Mouse (Mus musculus) urinary bladder, postnatal 36 days (tissue): ENCODE results near the gene Dab1.

Source experiments
- DNase-seq, 2 experiments: peaks; one replicate each; pipeline ENCODE4 v3.0.0; 2022; ENCODE audit warnings: low spot score in 2 of 2, mixed read lengths in 1 of 2

The Dab1 gene

GRCm38 (mm10) chr4:103619321-103619945 lies at the start of gene Dab1:
Dab1 (plus strand) TSS chr4:103619359.
- no peak for DNase-seq

GRCm38 (mm10) chr4:103571721-103572352 lies 47.3 kb upstream of the Dab1 start:
- peak in 1 of 2 experiments; percentile 1 for DNase-seq

- no peak for DNase-seq
These were observed 43.6 kb upstream of the Dab1 start for GRCm38 (mm10) chr4:103575556-103575955.

GRCm38 (mm10) chr4:103576305-103576704 lies 42.9 kb upstream of the Dab1 start:
- DNase-seq, result no peak

- no peak for DNase-seq
These were observed 41.9 kb upstream of the Dab1 start for GRCm38 (mm10) chr4:103577111-103577815.

GRCm38 (mm10) chr4:103577821-103578220 lies 41.3 kb upstream of the Dab1 start:
- DNase-seq, result no peak

- DNase-seq, result no peak
These were observed 39.1 kb upstream of the Dab1 start for GRCm38 (mm10) chr4:103580021-103580420.

- DNase-seq, result no peak
These were observed 4.1 kb upstream of the Dab1 start for GRCm38 (mm10) chr4:103615011-103615410.

- no peak for DNase-seq
These were observed 800 bp downstream of the Dab1 start for GRCm38 (mm10) chr4:103619946-103620371.

GRCm38 (mm10) chr4:103620590-103621155 lies 1.5 kb downstream of the Dab1 start:
- no peak for DNase-seq

GRCm38 (mm10) chr4:103621586-103621985 lies 2.4 kb downstream of the Dab1 start:
- no peak for DNase-seq

GRCm38 (mm10) chr4:103630177-103630576 lies 11.0 kb downstream of the Dab1 start:
- no peak for DNase-seq

GRCm38 (mm10) chr4:103636168-103636776 lies 17.1 kb downstream of the Dab1 start:
- DNase-seq, result no peak

GRCm38 (mm10) chr4:103648209-103648896 lies 29.2 kb downstream of the Dab1 start:
- no peak for DNase-seq

- no peak for DNase-seq
These were observed 36.6 kb downstream of the Dab1 start for GRCm38 (mm10) chr4:103655740-103656139.

- no peak for DNase-seq
These were observed 42.2 kb downstream of the Dab1 start for GRCm38 (mm10) chr4:103661386-103661785.

GRCm38 (mm10) chr4:103667438-103667837 lies 48.3 kb downstream of the Dab1 start:
- no peak for DNase-seq

- no peak for DNase-seq
These were observed 58.0 kb downstream of the Dab1 start for GRCm38 (mm10) chr4:103677195-103677594.

- no peak for DNase-seq
These were observed 59.3 kb downstream of the Dab1 start for GRCm38 (mm10) chr4:103678501-103678900.

- DNase-seq, result no peak
These were observed 66.0 kb downstream of the Dab1 start for GRCm38 (mm10) chr4:103685136-103685535.

- no peak for DNase-seq
These were observed 72.6 kb downstream of the Dab1 start for GRCm38 (mm10) chr4:103691717-103692116.
